Comparison of ENCODE assay signal across 28 mouse cellular contexts in the genomic region with DNA sequence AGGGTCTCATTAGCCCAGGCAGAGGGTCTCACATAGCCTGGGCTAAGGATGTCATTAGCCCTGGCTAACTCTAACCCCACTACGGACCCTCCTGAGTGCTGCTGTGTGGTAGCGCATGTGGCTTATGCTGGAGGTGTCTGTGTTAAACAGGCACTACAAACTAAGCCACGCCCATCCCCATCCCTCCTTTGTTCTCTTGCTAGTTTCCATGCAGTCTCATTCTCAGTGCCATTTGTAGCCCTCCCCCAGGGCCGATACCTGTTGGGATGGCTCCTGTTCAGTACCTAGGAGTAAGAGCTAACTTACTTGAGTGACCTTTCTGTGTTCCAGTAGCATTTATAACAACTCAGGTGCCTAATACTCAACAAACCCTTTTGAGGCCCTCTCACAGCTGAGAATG.
DNase-seq lines count a peak whose midpoint lies in the region; ATAC-seq and TF ChIP-seq lines count a peak whose summit lies in the region.
"Had no signal": no experiment of that assay in that cellular context is flagged by ENCODE, and none has a peak within 500 bp of the region (broad histone marks: within the 10 kb centered on the region; RNA-seq: fewer than 3 reads in every experiment).

No protein-coding gene starts in this region.

- peaks cover 2% of the 10 kb centered on the region; the same call in 1 of the 2 replicates for H3K36me3 ChIP-seq in ES-E14 (ENCODE audit: control insufficient read depth, insufficient read depth, low read length, poor library complexity, severe bottlenecking)
- H3K36me3 ChIP-seq in kidney, embryonic 14.5 days (ENCODE audit: control insufficient read depth, insufficient read depth, low read length): peaks cover 4% of the 10 kb centered on the region

- no peak overlapping the region for H3K4me3 ChIP-seq in ES-E14 (ENCODE audit: insufficient read depth in 1 of 2, low read depth in 1 of 2, low read length in 2 of 2, poor library complexity in 1 of 2, severe bottlenecking in 1 of 2)
- no peak overlapping the region for H3K4me3 ChIP-seq in kidney, embryonic 14.5 days (ENCODE audit: low read length)
- H3K4me3 ChIP-seq: heart, embryonic 13.5 days; intestine, embryonic 15.5 days; limb, embryonic 10.5 days; limb, embryonic 15.5 days; stomach, embryonic 15.5 days had no signal

- H3K9ac ChIP-seq in ES-E14 (ENCODE audit: insufficient read depth, low read depth, low read length, poor library complexity, severe bottlenecking): no peak overlapping the region
- H3K9ac ChIP-seq in kidney, embryonic 14.5 days (ENCODE audit: low read depth, low read length): no peak overlapping the region
- H3K9ac ChIP-seq: heart, embryonic 13.5 days; intestine, embryonic 15.5 days; limb, embryonic 15.5 days; liver, embryonic 14.5 days; stomach, embryonic 15.5 days had no signal

- H3K4me2 ChIP-seq in kidney, embryonic 14.5 days (replicated peaks; ENCODE audit: low read depth, low read length): no peak overlapping the region
- H3K4me2 ChIP-seq: heart, embryonic 13.5 days; intestine, embryonic 15.5 days; limb, embryonic 15.5 days; stomach, embryonic 15.5 days had no signal

- 84% methylated on average over 4 of the region's 4 CpGs for WGBS in kidney, embryonic 14.5 days

- no peaks in the 10 kb centered on the region for H3K27me3 ChIP-seq in kidney, embryonic 14.5 days (ENCODE audit: control insufficient read depth, insufficient read depth, low read length)
- H3K27me3 ChIP-seq: heart, embryonic 13.5 days; intestine, embryonic 15.5 days; limb, embryonic 15.5 days; stomach, embryonic 15.5 days had no signal

- in situ Hi-C loops in ES-E14 (cut with MboI; ENCODE audit: low sequenced_read_pairs in 2 of 2, unreplicated experiment in 2 of 2): no loop called here

- no peak for ATAC-seq in kidney, embryonic 14.5 days (ENCODE audit: low FRiP score, low TSS enrichment)
- ATAC-seq: activated CD4-positive, CD25-positive, alpha-beta regulatory T cell, adult 4 months; forebrain, embryonic 14.5 days; hindbrain, embryonic 16.5 days; intestine, embryonic 15.5 days had no signal

- peaks cover 4% of the 10 kb centered on the region for H3K9me3 ChIP-seq in ES-E14 (ENCODE audit: control insufficient read depth, insufficient read depth, low read depth, low read length)
- H3K9me3 ChIP-seq in kidney, embryonic 14.5 days (ENCODE audit: control insufficient read depth, low read length): peaks cover 7% of the 10 kb centered on the region
- H3K9me3 ChIP-seq: G1E had no signal

- peak; percentile 25 for DNase-seq in ES-E14 (ENCODE audit: low read depth, low spot score)
- peak; percentile 11 for DNase-seq in WW6 (ENCODE audit: low read depth, low spot score)
- DNase-seq in thymus, postnatal 0 days (ENCODE audit: low spot score): peak; percentile 28
- DNase-seq in thymus, postnatal 4 days: peak; percentile 76
- DNase-seq in T-cell, adult 2 months (ENCODE audit: low spot score): no peak
- DNase-seq: adrenal gland, adult 8-10 months; B cell, adult 2 months; cerebellum, adult 2 months; cerebellum, postnatal 14 days; heart, postnatal 14 days; kidney, adult 8-10 months; kidney, postnatal 10 days; lung, adult 2 months; lung, postnatal 10 days; midbrain, embryonic 14.5 days; retina, postnatal 1 day; right cerebral cortex, postnatal 14 days had no signal

- H3K27ac ChIP-seq in ES-E14 (ENCODE audit: insufficient read depth, low read depth, low read length, poor library complexity, severe bottlenecking): no peak overlapping the region
- H3K27ac ChIP-seq in kidney, embryonic 14.5 days (ENCODE audit: low read depth, low read length): no peak overlapping the region
- H3K27ac ChIP-seq: heart, embryonic 13.5 days; intestine, embryonic 15.5 days; limb, embryonic 10.5 days; limb, embryonic 15.5 days; liver, embryonic 14.5 days; stomach, embryonic 15.5 days had no signal

- no peaks in the 10 kb centered on the region for H3K4me1 ChIP-seq in ES-E14 (ENCODE audit: control insufficient read depth in 2 of 2, insufficient read depth in 2 of 2, low read length in 2 of 2, poor library complexity in 1 of 2)
- H3K4me1 ChIP-seq in kidney, embryonic 14.5 days (ENCODE audit: control insufficient read depth, insufficient read depth, low read length): no peaks in the 10 kb centered on the region
- H3K4me1 ChIP-seq: intestine, embryonic 15.5 days; limb, embryonic 15.5 days; stomach, embryonic 15.5 days had no signal

TF ChIP-seq in ES-E14, 5 proteins besides CTCF, POLR2A, EP300 and RAD21:
- TF ChIP-seq ZNF384 (IDR thresholded peaks at IDR 0.05; ENCODE audit: low read depth, low read length): no peak
- no peak for TF ChIP-seq MAFK (IDR thresholded peaks at IDR 0.05; ENCODE audit: insufficient read depth, low read depth, low read length)
- TF ChIP-seq HCFC1 (IDR thresholded peaks at IDR 0.05; ENCODE audit: borderline replicate concordance, insufficient read depth, low read length): no peak
- TF ChIP-seq ZC3H11A (IDR thresholded peaks at IDR 0.05; ENCODE audit: borderline replicate concordance, low read depth, low read length): no peak
- no peak for TF ChIP-seq CHD2 (IDR thresholded peaks at IDR 0.05; ENCODE audit: low read depth, low read length)
